Mouse (Mus musculus) bone marrow, adult 2 months (tissue): ENCODE results near the gene Adamts20.

Source experiments
- CTCF ChIP-seq: fragments of 200-500 bp; IDR thresholded peaks from 2 replicates; pipeline ENCODE4 v1.5.1; 2011; ENCODE audit warnings: low read length, control low read depth; ENCODE audit not compliant: control insufficient read depth, insufficient read depth
- POLR2A ChIP-seq: fragments of 200-500 bp; IDR thresholded peaks from 2 replicates; pipeline ENCODE4 v1.6.1; 2011; ENCODE audit warnings: low read depth, mild to moderate bottlenecking, control low read depth, low read length, borderline replicate concordance; ENCODE audit not compliant: control insufficient read depth

DNA sequence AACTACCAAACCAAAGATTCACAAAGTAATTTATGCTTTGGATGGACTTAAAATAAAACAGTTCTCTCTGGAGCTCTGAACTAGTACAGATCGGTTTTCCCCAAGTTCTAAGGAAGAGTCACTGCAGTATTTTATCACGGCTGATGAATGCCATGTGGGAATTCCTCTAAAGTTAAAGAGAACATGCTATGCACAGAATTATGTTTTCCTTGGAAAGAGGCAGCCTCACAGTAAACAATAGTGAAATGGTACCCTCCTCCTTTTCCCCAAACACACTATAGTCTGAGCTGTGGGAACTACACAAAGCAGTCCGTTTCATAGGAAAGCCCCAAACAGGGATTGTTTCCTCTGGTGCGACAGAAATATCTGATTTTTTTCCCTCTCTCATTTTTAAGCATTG, 171.1 kb downstream of the Adamts20 start:
- no peak for TF ChIP-seq CTCF
- TF ChIP-seq POLR2A: no peak
